Mouse (Mus musculus) thymus, postnatal 0 days (tissue): ENCODE data around the gene Olfr167. TPM values are rescaled to one million over a fixed set of nuclear protein-coding genes. Genes with fewer than 3 reads are reported as not detected.
"Not testable (repeated sequence)": the region's sequence is repeated elsewhere in the genome, so short reads cannot be mapped to it uniquely, and the experiment has no call there.

ENCODE experiments used
- DNase-seq: peaks from one replicate; pipeline ENCODE4 v3.0.0-alpha.2; 2015; ENCODE audit warnings: low spot score
- polyA plus RNA-seq: library from polyadenylated mRNA; unstranded; fragments of >200 nt; fragmentation: Nextera tagmentation; extraction: Ambion mirVana; gene quantifications from 2 replicates; pipeline ENCODE4 v1.2.1, GENCODE M21; 2015

Gene Olfr167
- not detected in 2 replicates for polyA plus RNA-seq

GRCm38 (mm10) chr16:19522166-19522565 is at the start of gene Olfr167:
Gene Olfr167 (minus strand): TSS chr16:19522266.
- no peak for DNase-seq

- DNase-seq, result not testable (repeated sequence)
These were observed 49.6 kb upstream of the Olfr167 start, which contains the start of gene Olfr169 for GRCm38 (mm10) chr16:19571709-19572108. Gene Olfr169 (minus strand): TSS chr16:19571809.

DNA sequence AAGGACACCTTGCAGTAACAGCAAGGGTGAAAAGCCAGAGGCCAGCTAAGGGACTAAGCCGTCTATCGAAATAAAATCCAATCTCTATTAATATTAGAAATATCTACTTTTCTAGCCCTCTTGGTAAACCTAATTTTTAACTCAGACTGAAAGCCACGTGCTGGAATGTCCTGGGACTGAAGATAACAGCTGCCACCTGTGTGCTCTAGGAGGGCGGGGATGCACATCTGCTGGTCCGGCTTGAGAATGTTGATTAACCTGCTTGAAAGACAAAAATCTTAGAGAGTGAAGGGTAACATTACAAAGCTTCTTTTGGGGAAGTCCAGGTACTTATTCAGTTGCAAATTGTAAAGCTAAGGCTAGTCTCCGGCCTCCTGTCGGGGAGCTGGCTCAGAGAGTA is 31.4 kb upstream of the Olfr167 start:
- not testable (repeated sequence) for DNase-seq

DNA sequence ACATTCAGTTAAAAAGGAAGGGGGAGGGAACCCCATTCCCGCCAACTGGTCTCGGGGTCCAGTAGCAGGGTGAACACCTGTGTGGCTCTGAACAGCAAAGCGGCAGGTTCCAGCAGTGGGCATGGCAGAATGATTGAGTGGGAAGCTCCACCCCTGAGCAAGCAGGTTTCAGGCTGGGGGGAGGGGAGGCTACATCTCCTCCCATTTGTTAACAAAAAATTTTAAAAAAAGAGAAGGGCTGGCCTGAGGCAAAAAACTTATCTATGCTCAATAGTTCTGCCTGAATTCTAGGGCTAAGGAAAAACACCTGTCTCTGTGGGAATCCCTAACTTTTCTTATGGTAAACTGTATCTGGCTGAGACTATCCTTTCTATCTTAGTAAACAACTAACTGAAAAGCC is 30.2 kb upstream of the Olfr167 start:
- DNase-seq, result not testable (repeated sequence)

- no peak for DNase-seq
These were observed 13.4 kb upstream of the Olfr167 start, which contains the start of gene Olfr168 for GRCm38 (mm10) chr16:19535455-19535854. Gene Olfr168 (minus strand): TSS chr16:19535555.

GRCm38 (mm10) chr16:19483394-19483793 is 38.7 kb downstream of the Olfr167 start, which contains the start of gene Olfr166:
Gene Olfr166 (plus strand): TSS chr16:19483694.
- no peak for DNase-seq

GRCm38 (mm10) chr16:19464365-19464764 is 57.7 kb downstream of the Olfr167 start:
- DNase-seq, result no peak

Other genes with a start within 250 kb of the Olfr167 start
- gene Olfr164, start 208.2 kb downstream of the Olfr167 start, polyA plus RNA-seq, result not detected in 2 replicates
- gene Olfr165, start 99.1 kb downstream of the Olfr167 start, polyA plus RNA-seq, result not detected in 2 replicates
- not detected in 2 replicates for gene Olfr166, start 38.6 kb downstream of the Olfr167 start, polyA plus RNA-seq
- gene Olfr168, start 13.3 kb upstream of the Olfr167 start, polyA plus RNA-seq, result not detected in 2 replicates
- not detected in 2 replicates for gene Olfr169, start 49.5 kb upstream of the Olfr167 start, polyA plus RNA-seq
- gene Olfr170, start 89.6 kb upstream of the Olfr167 start, polyA plus RNA-seq, result not detected in 2 replicates
- gene Olfr171, start 107.7 kb upstream of the Olfr167 start, polyA plus RNA-seq, result not detected in 2 replicates
- 0.04 and 0.06 TPM in 2 replicates for gene Lamp3, start 184.1 kb upstream of the Olfr167 start, polyA plus RNA-seq
- gene B3gnt5, start 237.9 kb upstream of the Olfr167 start, polyA plus RNA-seq, result 1.6 and 2.7 TPM in 2 replicates